Mouse (Mus musculus) neural tube, embryonic 13.5 days (tissue): ENCODE data around the gene Os9. TPM values are rescaled to one million over a fixed set of nuclear protein-coding genes. Genes with fewer than 3 reads are reported as not detected.
"Not testable (repeated sequence)": the region's sequence is repeated elsewhere in the genome, so short reads cannot be mapped to it uniquely, and the experiment has no call there.

Experiments
- ATAC-seq: fragments of 200-750 bp; cut with Nextera tagmentation; 2 replicates; pipeline ENCODE4 v1.8.0; 2017; ENCODE audit warnings: low read depth, mild to moderate bottlenecking, moderate TSS enrichment, moderate library complexity
- H3K27ac ChIP-seq: fragments of 300-500 bp; sonication (generic); replicated peaks from 2 replicates; pipeline ENCODE4 v1.5.1; 2015; ENCODE audit warnings: moderate library complexity, mild to moderate bottlenecking, inconsistent platforms
- H3K27me3 ChIP-seq: fragments of 300-500 bp; sonication (generic); 2 replicates; pipeline ENCODE4 v1.6.1; 2015; ENCODE audit warnings: mild to moderate bottlenecking, inconsistent platforms
- H3K36me3 ChIP-seq: fragments of 300-500 bp; sonication (generic); 2 replicates; pipeline ENCODE4 v1.6.1; 2015; ENCODE audit warnings: mild to moderate bottlenecking, inconsistent platforms
- H3K4me1 ChIP-seq: fragments of 300-500 bp; sonication (generic); replicated peaks from 2 replicates; pipeline ENCODE4 v1.6.1; 2015; ENCODE audit warnings: inconsistent platforms
- H3K4me2 ChIP-seq: fragments of 300-500 bp; sonication (generic); 2 replicates; pipeline ENCODE4 v1.6.1; 2015; ENCODE audit warnings: inconsistent platforms, mild to moderate bottlenecking, moderate library complexity
- H3K4me3 ChIP-seq: fragments of 300-500 bp; sonication (generic); 2 replicates; pipeline ENCODE4 v1.5.1; 2015; ENCODE audit warnings: mild to moderate bottlenecking, inconsistent platforms
- H3K9ac ChIP-seq: fragments of 300-500 bp; sonication (generic); 2 replicates; pipeline ENCODE4 v1.6.1; 2015; ENCODE audit warnings: moderate library complexity, mild to moderate bottlenecking, inconsistent platforms
- H3K9me3 ChIP-seq: fragments of 300-500 bp; sonication (generic); 2 replicates; pipeline ENCODE4 v1.6.1; 2016; ENCODE audit warnings: inconsistent platforms
- WGBS: fragments of 180-500 bp; shearing (Covaris S2); methylation state at CpG from one replicate; pipeline ENCODE4 v1.1.7; 2015; 5-methylcytosine and 5-hydroxymethylcytosine counted together
- polyA plus RNA-seq: library from polyadenylated mRNA; unstranded; fragments of >200 nt; fragmentation: Nextera tagmentation; extraction: Ambion mirVana; gene quantifications from 2 replicates; pipeline ENCODE4 v1.2.1, GENCODE M21; 2015

Gene Os9
- polyA plus RNA-seq, 1 experiment from 2014 or later: 146 TPM

DNA sequence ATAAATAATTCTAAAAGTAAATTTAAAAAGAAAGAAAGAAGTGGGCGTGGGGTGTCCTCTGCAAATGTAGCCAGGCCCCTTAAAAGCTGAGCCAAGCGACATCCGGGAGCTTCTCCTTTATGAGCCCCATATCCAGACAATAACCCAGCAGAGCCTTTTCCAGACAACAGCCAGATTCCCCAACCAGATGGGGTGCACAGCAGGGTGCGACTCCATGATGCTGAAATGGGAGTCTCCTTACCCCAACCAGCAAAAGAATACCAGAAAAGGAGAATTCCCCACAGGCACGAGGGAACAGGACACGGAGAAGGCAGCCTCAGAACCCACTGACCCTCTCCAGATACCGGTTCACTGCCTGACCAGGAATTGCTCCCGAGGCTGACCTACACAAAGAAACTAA lies 22.3 kb upstream of the Os9 start:
- Histone ChIP-seq H3K27me3 (no peaks in the 10 kb centered on the region), H3K36me3 (no peaks in the 10 kb centered on the region), H3K9me3 (no peaks in the 10 kb centered on the region), H3K27ac (no peak overlapping the region), H3K9ac (no peak overlapping the region), H3K4me2 (no peak overlapping the region), H3K4me1 (no peaks in the 10 kb centered on the region), H3K4me3 (no peak overlapping the region)
- 67% methylated on average over 8 of the region's 8 CpGs for WGBS
- ATAC-seq: no peak

DNA sequence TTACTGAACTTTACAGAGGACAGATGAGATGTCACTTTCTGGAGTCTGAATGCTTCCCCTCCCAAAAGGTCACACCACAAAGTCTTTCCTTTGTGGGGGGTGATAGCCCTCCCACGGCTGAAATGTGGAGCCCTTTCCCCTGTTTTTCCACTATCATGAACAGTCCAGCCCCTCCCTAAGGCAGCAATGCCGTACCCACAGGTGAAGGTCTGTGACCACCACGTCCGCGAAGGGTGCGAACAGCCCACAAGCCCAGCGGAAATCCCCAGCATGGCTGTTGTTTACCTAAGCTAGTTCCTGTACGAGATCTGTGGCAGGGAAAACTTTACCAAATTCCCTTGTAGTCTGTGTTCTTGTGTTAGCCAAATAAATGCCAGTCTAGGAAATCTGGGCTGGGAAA lies 20.6 kb upstream of the Os9 start:
- H3K27ac ChIP-seq: no peak overlapping the region
- no peak overlapping the region for H3K9ac ChIP-seq
- no peaks in the 10 kb centered on the region for H3K36me3 ChIP-seq
- no peaks in the 10 kb centered on the region for H3K9me3 ChIP-seq
- H3K4me3 ChIP-seq: no peak overlapping the region
- H3K4me1 ChIP-seq: no peaks in the 10 kb centered on the region
- ATAC-seq: no peak
- no peak overlapping the region for H3K4me2 ChIP-seq
- H3K27me3 ChIP-seq: no peaks in the 10 kb centered on the region
- WGBS: 86% methylated on average over 8 of the region's 8 CpGs

DNA sequence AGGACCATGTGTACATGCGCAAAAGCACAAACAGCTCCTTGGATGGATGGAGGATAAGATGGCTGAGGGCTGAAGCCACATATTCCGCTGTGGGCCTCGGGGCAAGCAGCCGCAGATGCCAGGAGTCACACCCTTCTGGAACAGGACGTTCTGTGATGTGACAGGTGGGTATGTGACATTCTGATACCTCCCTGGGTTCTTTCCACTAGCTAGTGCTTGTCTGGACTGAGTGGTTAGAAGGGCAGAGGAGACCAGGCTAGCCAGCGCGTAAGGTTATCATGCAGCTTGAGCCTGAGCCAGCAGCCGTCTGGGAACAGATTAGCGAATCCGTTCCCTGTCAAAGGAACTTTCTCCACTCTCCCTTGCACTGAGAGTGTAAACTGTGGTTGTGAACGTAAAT lies 20.0 kb upstream of the Os9 start:
- WGBS: 89% methylated on average over 11 of the region's 11 CpGs
- Histone ChIP-seq H3K27ac (no peak overlapping the region), H3K9ac (no peak overlapping the region)

DNA sequence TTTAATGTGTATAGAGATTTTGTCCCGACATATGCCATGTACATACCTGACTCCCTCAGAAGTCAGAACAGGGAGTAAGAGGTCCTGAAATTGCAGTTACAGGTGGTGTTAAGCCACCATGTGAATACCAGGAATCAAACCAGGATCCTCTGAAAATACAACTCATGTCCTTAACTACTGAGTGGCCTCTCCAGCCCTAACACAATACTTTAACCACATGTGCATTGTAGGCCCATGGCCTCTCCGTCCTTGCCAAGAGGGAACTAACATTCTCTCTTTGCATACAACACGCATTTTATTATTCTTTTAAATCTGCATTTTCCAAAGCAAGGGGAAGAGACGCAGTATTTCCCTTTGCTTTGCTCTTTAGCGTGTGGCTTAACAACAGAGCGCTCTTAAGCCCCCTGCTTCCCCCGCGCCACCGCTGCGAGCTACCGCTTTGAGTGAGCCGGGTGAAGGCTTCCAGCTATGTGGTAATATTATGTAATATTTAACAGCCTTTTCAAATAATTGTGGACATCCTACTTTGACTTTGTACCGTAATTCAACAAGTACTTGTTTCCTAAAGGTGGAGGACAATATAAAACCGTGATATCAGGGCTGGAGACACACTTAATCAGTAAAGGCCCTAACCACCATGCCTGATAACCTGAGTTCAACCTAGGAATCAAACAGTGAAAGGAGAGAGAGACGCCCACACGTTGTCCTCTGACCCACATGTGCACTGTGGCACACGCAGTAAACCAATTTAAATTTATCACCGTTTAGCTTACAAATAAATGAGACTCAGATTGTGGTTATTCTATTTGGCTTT lies 17.6 kb upstream of the Os9 start:
- Histone ChIP-seq H3K36me3 (no peaks in the 10 kb centered on the region), H3K27ac (no peak overlapping the region), H3K4me3 (no peak overlapping the region), H3K4me1 (no peaks in the 10 kb centered on the region), H3K9me3 (no peaks in the 10 kb centered on the region), H3K4me2 (no peak overlapping the region), H3K9ac (no peak overlapping the region), H3K27me3 (no peaks in the 10 kb centered on the region)
- no peak for ATAC-seq
- 89% methylated on average over 18 of the region's 18 CpGs for WGBS

More for the DNA sequence above, 20.0 kb upstream of the Os9 start:
- ATAC-seq: no peak
- Histone ChIP-seq H3K4me2 (no peak overlapping the region), H3K9me3 (no peaks in the 10 kb centered on the region), H3K36me3 (no peaks in the 10 kb centered on the region), H3K27me3 (no peaks in the 10 kb centered on the region), H3K4me1 (no peaks in the 10 kb centered on the region), H3K4me3 (no peak overlapping the region)

DNA sequence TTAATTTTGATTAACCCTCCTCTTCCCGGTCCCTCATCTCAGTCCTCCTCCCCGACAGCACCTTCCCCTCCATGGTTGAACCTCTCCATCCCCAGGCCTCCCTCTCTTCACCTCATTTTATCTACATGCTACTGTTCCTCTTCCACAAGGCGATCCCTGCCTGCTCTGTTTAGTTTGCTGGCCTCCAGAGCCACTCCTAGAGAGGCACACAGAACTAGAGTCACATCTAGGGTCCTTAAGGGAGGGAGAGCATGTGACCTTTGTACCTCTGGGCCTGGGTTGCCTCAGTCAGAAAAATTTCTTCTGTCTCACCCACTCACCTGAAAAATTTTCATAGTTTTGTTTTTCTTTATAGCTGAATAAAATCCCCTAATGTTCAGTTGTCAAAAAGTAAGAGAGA lies 17.0 kb upstream of the Os9 start:
- no peak for ATAC-seq
- H3K36me3 ChIP-seq: no peaks in the 10 kb centered on the region
- H3K27me3 ChIP-seq: no peaks in the 10 kb centered on the region
- H3K4me1 ChIP-seq: no peaks in the 10 kb centered on the region
- no peak overlapping the region for H3K4me3 ChIP-seq
- H3K27ac ChIP-seq: no peak overlapping the region
- H3K9ac ChIP-seq: no peak overlapping the region
- 84% methylated on average over 3 of the region's 3 CpGs for WGBS
- H3K4me2 ChIP-seq: no peak overlapping the region
- no peaks in the 10 kb centered on the region for H3K9me3 ChIP-seq

DNA sequence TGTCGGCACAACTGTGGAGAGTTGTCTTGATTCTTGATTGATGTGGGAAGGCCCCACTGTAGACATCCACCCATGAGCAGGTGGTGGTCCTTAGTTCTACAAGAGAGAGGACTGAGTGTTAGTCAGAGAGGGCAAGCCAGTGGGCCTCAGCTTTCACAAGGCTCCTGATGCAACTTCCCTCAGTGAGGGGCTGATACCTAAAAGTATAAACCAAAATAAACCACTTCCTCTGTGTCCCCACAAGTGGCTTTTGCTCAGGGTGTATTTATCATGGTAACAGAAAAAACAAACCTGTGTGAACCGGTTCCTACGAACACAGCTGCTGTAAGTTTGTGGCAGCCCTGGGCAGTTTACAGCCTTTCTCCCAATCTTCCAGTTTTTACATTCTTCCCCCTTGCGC lies 15.6 kb upstream of the Os9 start:
- H3K4me1 ChIP-seq: no peaks in the 10 kb centered on the region
- H3K9ac ChIP-seq: no peak overlapping the region
- H3K9me3 ChIP-seq: no peaks in the 10 kb centered on the region
- H3K27ac ChIP-seq: no peak overlapping the region
- no peaks in the 10 kb centered on the region for H3K36me3 ChIP-seq
- no peak overlapping the region for H3K4me2 ChIP-seq
- H3K4me3 ChIP-seq: no peak overlapping the region
- no peak for ATAC-seq
- WGBS: 86% methylated on average over 4 of the region's 4 CpGs
- no peaks in the 10 kb centered on the region for H3K27me3 ChIP-seq

DNA sequence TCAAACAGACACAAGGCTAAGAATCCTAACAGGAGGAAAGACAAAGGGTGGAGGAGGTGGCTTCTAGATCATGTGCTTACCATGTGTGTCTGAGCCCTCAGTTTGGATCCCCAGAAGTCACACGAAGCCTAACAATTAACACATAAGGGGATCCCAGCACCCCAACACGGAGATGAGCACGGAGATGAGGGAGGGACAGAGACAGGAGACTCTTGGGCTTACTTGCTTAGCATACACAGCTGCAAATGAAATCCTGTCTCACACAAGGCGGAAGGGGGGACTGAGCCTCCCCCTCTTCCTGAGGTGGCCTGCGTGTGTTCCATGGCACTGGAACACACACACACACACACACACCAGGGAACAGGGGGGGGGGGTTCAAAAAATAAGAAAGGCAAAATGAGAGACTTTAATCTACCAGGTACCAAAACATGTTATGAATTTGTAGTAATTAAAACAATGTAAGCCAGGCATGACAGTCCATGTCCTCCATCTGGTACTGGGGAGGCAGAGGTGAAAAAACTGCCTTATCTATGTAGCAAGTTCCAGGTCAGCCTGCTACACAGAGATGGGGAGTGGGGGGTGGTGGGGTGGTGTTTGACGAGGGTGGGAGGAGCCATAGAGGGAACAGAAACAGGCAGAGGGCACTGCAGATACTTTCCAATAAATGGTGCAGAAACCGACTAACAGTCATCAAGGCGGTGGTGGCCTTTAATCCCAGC lies 14.3 kb upstream of the Os9 start:
- no peaks in the 10 kb centered on the region for H3K36me3 ChIP-seq
- H3K9me3 ChIP-seq: no peaks in the 10 kb centered on the region
- 61% methylated on average over 8 of the region's 8 CpGs for WGBS
- H3K27ac ChIP-seq: no peak overlapping the region
- no peak overlapping the region for H3K4me2 ChIP-seq
- no peak overlapping the region for H3K4me3 ChIP-seq
- no peaks in the 10 kb centered on the region for H3K27me3 ChIP-seq
- no peaks in the 10 kb centered on the region for H3K4me1 ChIP-seq
- H3K9ac ChIP-seq: no peak overlapping the region
- ATAC-seq: no peak

DNA sequence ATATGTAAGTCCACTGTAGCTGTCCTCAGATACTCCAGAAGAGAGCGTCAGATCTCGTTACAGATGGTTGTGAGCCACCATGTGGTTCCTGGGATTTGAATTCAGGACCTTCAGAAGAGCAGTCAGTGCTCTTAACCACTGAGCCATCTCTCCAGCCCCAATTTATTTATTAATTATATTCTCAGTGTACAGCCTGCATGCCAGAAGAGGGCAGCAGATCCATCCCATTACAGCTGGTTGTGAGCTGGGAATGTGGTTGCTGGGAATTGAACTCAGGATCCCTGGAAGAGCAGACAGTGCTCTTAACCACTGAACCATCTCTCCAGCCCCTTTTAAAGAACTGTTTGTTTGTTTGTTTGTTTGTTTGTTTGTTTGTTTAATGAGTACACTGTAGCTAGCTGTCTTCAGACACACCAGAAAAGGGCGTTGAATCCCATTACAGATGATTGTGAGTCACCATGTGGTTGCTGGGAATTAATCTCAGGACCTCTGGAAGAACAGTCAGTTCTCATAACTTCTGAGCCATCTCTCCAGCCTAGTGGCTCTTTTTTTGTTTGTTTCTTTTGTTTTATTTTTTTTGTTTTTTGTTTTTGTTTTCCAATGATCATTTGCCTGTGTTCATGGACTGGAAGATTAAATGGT lies 13.6 kb upstream of the Os9 start:
- not testable (repeated sequence) for H3K4me1 ChIP-seq, H3K27me3 ChIP-seq, ATAC-seq, H3K4me3 ChIP-seq, H3K4me2 ChIP-seq, H3K9me3 ChIP-seq, H3K9ac ChIP-seq, H3K27ac ChIP-seq, H3K36me3 ChIP-seq
- WGBS: 93% methylated on average over 3 of the region's 3 CpGs

DNA sequence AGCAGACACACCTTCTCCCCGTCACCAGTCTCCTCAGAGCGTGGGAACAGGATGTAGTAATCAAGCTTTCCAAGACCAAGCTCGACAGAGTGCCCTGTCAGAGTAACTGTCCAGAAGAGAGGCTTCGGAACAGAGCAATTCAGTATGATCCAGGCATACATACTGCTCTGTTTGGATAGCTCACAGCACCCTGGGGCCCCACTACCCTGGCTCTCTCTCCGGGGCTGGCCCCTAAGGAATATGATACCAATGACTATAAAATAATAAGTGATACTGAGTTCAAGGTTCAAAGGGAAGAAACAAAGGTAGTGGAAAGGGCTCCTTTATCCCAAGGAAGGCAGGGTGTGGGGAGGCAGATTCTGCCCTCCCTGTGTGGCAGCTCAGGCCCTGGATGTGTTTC lies 11.5 kb upstream of the Os9 start:
- no peak overlapping the region for H3K9ac ChIP-seq
- ATAC-seq: no peak

DNA sequence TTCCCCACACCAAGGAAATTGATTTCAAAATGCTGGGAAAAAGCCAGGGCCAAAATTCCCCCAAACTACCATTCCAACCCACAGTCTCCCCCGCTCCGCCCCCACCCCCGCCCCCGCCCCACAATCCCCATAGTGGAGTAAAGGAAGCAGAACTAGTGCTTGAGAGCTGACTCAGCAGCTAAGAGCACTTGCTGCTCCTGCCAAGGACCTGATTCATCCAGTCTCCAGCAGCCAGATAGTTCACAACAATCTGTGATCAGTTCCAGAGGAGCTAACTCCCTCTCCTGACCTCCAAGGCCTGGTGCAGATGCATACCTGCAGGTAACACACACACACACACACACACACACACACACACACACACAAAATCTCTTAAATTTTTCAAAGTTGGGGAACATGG lies 8.5 kb upstream of the Os9 start:
- 89% methylated on average over 4 of the region's 4 CpGs for WGBS
- ATAC-seq: no peak

More for the DNA sequence above, 11.5 kb upstream of the Os9 start:
- Histone ChIP-seq H3K36me3 (no peaks in the 10 kb centered on the region), H3K27me3 (no peaks in the 10 kb centered on the region), H3K4me3 (no peak overlapping the region), H3K9me3 (no peaks in the 10 kb centered on the region), H3K4me2 (no peak overlapping the region), H3K27ac (no peak overlapping the region), H3K4me1 (no peaks in the 10 kb centered on the region)
- WGBS: 76% methylated on average over 5 of the region's 5 CpGs

DNA sequence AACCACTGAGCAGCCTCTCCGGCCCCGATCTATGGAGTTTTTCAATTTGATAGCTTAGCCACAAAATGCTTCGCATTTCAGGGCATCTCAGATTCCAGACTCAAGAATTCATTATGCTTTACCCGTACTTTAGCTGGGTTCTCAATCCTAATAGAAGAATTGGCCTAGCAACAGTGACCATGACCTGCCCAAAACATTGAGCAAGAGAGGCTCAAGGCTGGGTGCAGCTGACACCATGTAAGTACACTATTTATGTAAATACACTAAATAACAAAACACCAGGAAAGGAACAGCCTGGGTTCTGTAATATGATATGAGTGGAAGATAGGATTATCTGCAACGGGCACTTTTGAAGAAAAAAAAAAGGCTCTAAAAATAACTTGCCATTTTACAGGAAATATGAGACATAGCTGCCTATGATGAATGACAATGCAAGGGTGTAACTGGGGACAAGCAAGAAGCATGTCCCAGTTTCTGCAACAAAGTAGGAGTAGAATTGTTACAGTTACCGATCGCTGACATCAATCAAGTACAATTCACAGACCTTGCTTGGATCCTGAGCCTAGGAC lies 6.9 kb upstream of the Os9 start:
- H3K4me3 ChIP-seq: no peak overlapping the region
- no peaks in the 10 kb centered on the region for H3K36me3 ChIP-seq
- H3K9me3 ChIP-seq: no peaks in the 10 kb centered on the region
- WGBS: 85% methylated on average over 7 of the region's 7 CpGs
- H3K27ac ChIP-seq: no peak overlapping the region
- no peaks in the 10 kb centered on the region for H3K27me3 ChIP-seq
- H3K4me2 ChIP-seq: no peak overlapping the region
- ATAC-seq: no peak
- H3K4me1 ChIP-seq: peaks cover 7% of the 10 kb centered on the region
- H3K9ac ChIP-seq: no peak overlapping the region

More for the DNA sequence above, 8.5 kb upstream of the Os9 start:
- H3K27me3 ChIP-seq: no peaks in the 10 kb centered on the region
- no peaks in the 10 kb centered on the region for H3K4me1 ChIP-seq
- no peak overlapping the region for H3K4me2 ChIP-seq
- H3K4me3 ChIP-seq: no peak overlapping the region
- H3K9ac ChIP-seq: no peak overlapping the region
- no peaks in the 10 kb centered on the region for H3K36me3 ChIP-seq
- H3K9me3 ChIP-seq: no peaks in the 10 kb centered on the region
- H3K27ac ChIP-seq: no peak overlapping the region

DNA sequence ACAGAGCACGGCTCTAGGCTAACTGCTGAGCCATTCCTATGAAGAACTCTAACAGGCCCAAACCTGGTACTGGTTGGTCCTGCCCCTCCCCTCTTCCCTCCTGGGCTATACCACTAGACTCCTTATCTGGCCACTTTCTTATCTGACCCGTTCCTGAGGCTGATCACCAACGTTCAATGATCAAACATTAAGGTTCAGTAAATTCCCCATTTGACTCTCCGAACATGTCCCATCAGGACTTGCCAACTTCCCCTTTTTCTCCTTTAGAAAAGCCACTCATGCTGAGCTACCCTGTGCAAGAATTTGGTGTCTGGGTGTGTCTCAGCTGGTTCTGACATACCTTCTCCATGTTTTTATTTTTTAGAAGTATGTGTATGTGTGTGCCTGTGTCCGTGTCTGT lies 5.6 kb upstream of the Os9 start:
- no peak for ATAC-seq
- no peak overlapping the region for H3K4me3 ChIP-seq

More for the DNA sequence above, 5.6 kb upstream of the Os9 start:
- H3K4me2 ChIP-seq: no peak overlapping the region
- no peaks in the 10 kb centered on the region for H3K27me3 ChIP-seq
- peaks cover 19% of the 10 kb centered on the region for H3K4me1 ChIP-seq
- no peaks in the 10 kb centered on the region for H3K9me3 ChIP-seq
- H3K9ac ChIP-seq: no peak overlapping the region
- no peak overlapping the region for H3K27ac ChIP-seq
- 88% methylated on average over 5 of the region's 5 CpGs for WGBS
- H3K36me3 ChIP-seq: no peaks in the 10 kb centered on the region
